Mouse (Mus musculus) hindbrain, postnatal 0 days (tissue): ENCODE data around the gene Lao1. TPM values are rescaled to one million over a fixed set of nuclear protein-coding genes. Genes with fewer than 3 reads are reported as not detected.

Source experiments
- ATAC-seq: fragments of 200-750 bp; cut with Nextera tagmentation; 2 replicates; pipeline ENCODE4 v1.8.0; 2017; ENCODE audit warnings: mild to moderate bottlenecking, moderate TSS enrichment, moderate library complexity
- DNase-seq: peaks from one replicate; pipeline ENCODE4 v3.0.0-alpha.2; 2015; ENCODE audit warnings: low spot score
- H3K27ac ChIP-seq: fragments of 300-500 bp; sonication (generic); 2 replicates; pipeline ENCODE4 v1.5.1; 2014; ENCODE audit warnings: mild to moderate bottlenecking
- H3K27me3 ChIP-seq: fragments of 300-500 bp; sonication (generic); 2 replicates; pipeline ENCODE4 v1.6.1; 2014; ENCODE audit warnings: low read length, mixed read lengths; ENCODE audit not compliant: insufficient read depth
- H3K36me3 ChIP-seq: fragments of 300-500 bp; sonication (generic); 2 replicates; pipeline ENCODE4 v1.6.1; 2014; ENCODE audit warnings: low read length, mixed read lengths; ENCODE audit not compliant: insufficient read depth
- H3K4me1 ChIP-seq: fragments of 300-500 bp; sonication (generic); 2 replicates; pipeline ENCODE4 v1.6.1; 2014; ENCODE audit warnings: antibody characterized with exemption, low read length, mixed read lengths; ENCODE audit not compliant: insufficient read depth
- H3K4me2 ChIP-seq: fragments of 300-500 bp; sonication (generic); 2 replicates; pipeline ENCODE4 v1.6.1; 2014; ENCODE audit warnings: low read depth, mild to moderate bottlenecking, low read length, moderate library complexity, mixed read lengths
- H3K4me3 ChIP-seq: fragments of 300-500 bp; sonication (generic); 2 replicates; pipeline ENCODE4 v1.5.1; 2014; ENCODE audit warnings: low read length
- H3K9ac ChIP-seq: fragments of 300-500 bp; sonication (generic); replicated peaks from 2 replicates; pipeline ENCODE4 v1.6.1; 2014; ENCODE audit warnings: mild to moderate bottlenecking, low read length, moderate library complexity, mixed read lengths
- H3K9me3 ChIP-seq: fragments of 300-500 bp; sonication (generic); 2 replicates; pipeline ENCODE4 v1.6.1; 2016; ENCODE audit warnings: low read length, mixed read lengths
- CTCF ChIP-seq: IDR thresholded peaks from 2 replicates; pipeline ENCODE4 v1.5.1; 2016; ENCODE audit warnings: antibody characterized with exemption, control low read depth, low read depth
- WGBS: fragments of 180-500 bp; shearing (Covaris S2); extraction: QIAGEN DNeasy Blood & Tissue Kit; methylation state at CpG from one replicate; pipeline ENCODE4 v1.1.7; 2014; 5-methylcytosine and 5-hydroxymethylcytosine counted together
- polyA plus RNA-seq: library from polyadenylated mRNA; unstranded; fragments of >200 nt; fragmentation: Nextera tagmentation; extraction: Ambion mirVana; gene quantifications from 2 replicates; pipeline ENCODE4 v1.2.1, GENCODE M21; 2015
- total RNA-seq: library from RNA; depleted of rRNA; stranded (reverse); fragments of >200 nt; gene quantifications from 2 replicates; pipeline ENCODE4 v1.2.3, GENCODE M21; 2014

Gene Lao1
- total and polyA plus RNA-seq, 2 experiments from 2014 or later: 0.15 to 0.58 TPM

GRCm38 (mm10) chr4:119002512-119002911, 41.1 kb downstream of the Lao1 start:
- no peak for ATAC-seq
- H3K9ac ChIP-seq: no peak overlapping the region
- no peaks in the 10 kb centered on the region for H3K9me3 ChIP-seq
- H3K27ac ChIP-seq: no peak overlapping the region
- no peak for TF ChIP-seq CTCF
- WGBS: 82% methylated on average over 3 of the region's 3 CpGs
- no peak overlapping the region for H3K4me2 ChIP-seq
- no peaks in the 10 kb centered on the region for H3K27me3 ChIP-seq
- no peak overlapping the region for H3K4me3 ChIP-seq
- H3K4me1 ChIP-seq: no peaks in the 10 kb centered on the region
- no peak for DNase-seq
- H3K36me3 ChIP-seq: no peaks in the 10 kb centered on the region

- H3K4me3 ChIP-seq: no peak overlapping the region
- H3K9ac ChIP-seq: no peak overlapping the region
- no peaks in the 10 kb centered on the region for H3K9me3 ChIP-seq
- WGBS: 69% methylated on average over 3 of the region's 3 CpGs
- TF ChIP-seq CTCF: peak; percentile 56
- no peaks in the 10 kb centered on the region for H3K36me3 ChIP-seq
- H3K27ac ChIP-seq: no peak overlapping the region
- no peaks in the 10 kb centered on the region for H3K27me3 ChIP-seq
- no peaks in the 10 kb centered on the region for H3K4me1 ChIP-seq
- peak; percentile 55 for DNase-seq
- no peak for ATAC-seq
- no peak overlapping the region for H3K4me2 ChIP-seq
These were observed 42.8 kb downstream of the Lao1 start for GRCm38 (mm10) chr4:119004178-119004577.

DNA sequence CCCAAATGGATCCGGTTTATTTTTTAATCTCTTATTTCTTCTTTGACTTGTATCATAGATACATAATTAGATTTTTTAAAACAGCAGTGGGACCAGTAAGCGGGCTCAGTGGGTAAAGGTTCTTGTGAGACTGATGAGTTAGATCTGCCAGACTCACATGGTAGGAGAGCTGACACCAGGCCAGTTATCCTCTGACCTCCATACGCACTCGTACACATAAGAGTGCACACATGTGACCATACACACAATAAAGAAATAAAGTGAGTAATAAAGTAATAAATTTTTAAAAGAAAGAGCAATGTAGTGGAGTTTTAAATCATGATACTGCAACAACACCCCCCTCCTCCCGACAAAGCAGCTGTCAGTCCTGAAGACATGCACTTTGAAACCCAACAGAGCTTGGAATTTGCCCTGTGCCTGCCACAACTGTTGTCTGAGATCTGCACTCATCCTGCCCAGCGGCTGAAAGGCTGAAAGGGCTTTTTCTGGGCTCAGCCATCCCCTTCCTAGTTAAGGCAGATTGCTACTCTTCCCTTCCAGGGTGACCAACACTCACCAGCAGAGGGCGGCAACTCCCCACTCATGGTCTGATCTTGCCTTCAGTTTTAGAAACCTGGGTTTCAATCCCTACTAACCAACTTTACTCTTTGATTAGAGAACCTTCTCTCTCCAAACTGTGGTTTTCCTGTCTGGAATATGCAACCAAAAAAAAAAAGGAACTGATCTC, 43.4 kb downstream of the Lao1 start:
- peak; percentile 95 for TF ChIP-seq CTCF
- 44% methylated on average over 7 of the region's 7 CpGs for WGBS
- Histone ChIP-seq H3K9ac (no peak overlapping the region), H3K4me3 (no peak overlapping the region), H3K4me2 (no peak overlapping the region), H3K27ac (no peak overlapping the region), H3K27me3 (no peaks in the 10 kb centered on the region), H3K4me1 (no peaks in the 10 kb centered on the region), H3K9me3 (no peaks in the 10 kb centered on the region), H3K36me3 (no peaks in the 10 kb centered on the region)
- peak; percentile 85 for DNase-seq
- peak; percentile 61 for ATAC-seq

DNA sequence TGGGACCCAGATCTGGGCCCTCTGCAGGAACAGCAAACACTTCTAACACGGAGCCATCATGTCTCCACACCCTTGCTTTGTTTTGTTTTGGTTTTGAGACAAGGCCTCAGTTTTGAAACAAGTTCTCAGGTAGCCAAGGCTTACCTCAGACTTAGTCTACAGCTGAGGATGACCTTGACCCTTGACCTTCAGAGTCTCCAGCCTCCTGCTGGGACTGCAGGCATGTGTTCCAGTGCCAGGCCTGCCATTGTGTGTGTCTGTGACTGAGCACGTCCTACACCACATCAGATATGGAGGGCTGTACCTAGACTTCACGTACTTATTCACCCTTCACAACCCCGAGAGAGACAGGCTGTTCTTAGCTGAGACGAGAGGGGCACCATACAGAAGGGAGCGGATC, 46.2 kb downstream of the Lao1 start:
- Histone ChIP-seq H3K27me3 (no peaks in the 10 kb centered on the region), H3K9me3 (no peaks in the 10 kb centered on the region), H3K9ac (no peak overlapping the region), H3K27ac (no peak overlapping the region), H3K4me1 (no peaks in the 10 kb centered on the region), H3K36me3 (no peaks in the 10 kb centered on the region), H3K4me2 (no peak overlapping the region), H3K4me3 (no peak overlapping the region)
- WGBS: 76% methylated on average over 6 of the region's 6 CpGs
- TF ChIP-seq CTCF: no peak
- ATAC-seq: no peak
- no peak for DNase-seq

DNA sequence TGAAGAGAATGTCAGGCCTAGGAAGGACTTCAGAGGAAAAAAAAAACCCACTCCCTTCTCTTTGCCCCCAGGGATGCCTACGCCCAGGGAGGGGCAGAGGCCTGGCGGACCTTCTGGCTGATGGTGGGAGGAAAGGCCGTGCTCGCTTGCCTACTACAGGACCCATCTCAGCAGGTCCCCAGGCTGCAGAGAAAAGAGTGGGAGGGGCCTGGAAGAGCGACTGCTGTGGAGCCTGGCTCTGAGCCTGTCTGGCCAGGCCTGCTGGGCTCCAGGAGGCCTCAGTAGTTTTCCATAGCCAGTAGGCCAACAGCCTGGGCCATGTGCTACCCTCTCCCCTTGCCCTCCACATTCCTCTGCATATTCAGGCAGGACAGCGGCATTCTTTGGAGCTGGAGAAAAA, 47.1 kb downstream of the Lao1 start:
- no peaks in the 10 kb centered on the region for H3K4me1 ChIP-seq
- no peaks in the 10 kb centered on the region for H3K36me3 ChIP-seq
- peak; percentile 37 for DNase-seq
- no peak overlapping the region for H3K27ac ChIP-seq
- ATAC-seq: 0 out of 2 replicates have a peak, but pooled peaks have one; percentile 36
- H3K4me3 ChIP-seq: no peak overlapping the region
- H3K4me2 ChIP-seq: no peak overlapping the region
- WGBS: 28% methylated on average over 6 of the region's 6 CpGs
- no peaks in the 10 kb centered on the region for H3K27me3 ChIP-seq
- no peaks in the 10 kb centered on the region for H3K9me3 ChIP-seq
- no peak for TF ChIP-seq CTCF
- H3K9ac ChIP-seq: no peak overlapping the region

- H3K9ac ChIP-seq: no peak overlapping the region
- no peak overlapping the region for H3K4me3 ChIP-seq
- H3K27me3 ChIP-seq: no peaks in the 10 kb centered on the region
- no peaks in the 10 kb centered on the region for H3K9me3 ChIP-seq
- H3K4me2 ChIP-seq: no peak overlapping the region
- ATAC-seq (no peak), DNase-seq (no peak)
- H3K27ac ChIP-seq: no peak overlapping the region
- 64% methylated on average over 8 of the region's 8 CpGs for WGBS
- H3K4me1 ChIP-seq: no peaks in the 10 kb centered on the region
- no peaks in the 10 kb centered on the region for H3K36me3 ChIP-seq
- TF ChIP-seq CTCF: no peak
These were observed 48.4 kb downstream of the Lao1 start for GRCm38 (mm10) chr4:119009814-119010213.

GRCm38 (mm10) chr4:119011050-119011680, 49.8 kb downstream of the Lao1 start:
- Histone ChIP-seq H3K9me3 (no peaks in the 10 kb centered on the region), H3K36me3 (no peaks in the 10 kb centered on the region), H3K4me3 (no peak overlapping the region), H3K4me2 (no peak overlapping the region), H3K27ac (no peak overlapping the region), H3K4me1 (no peaks in the 10 kb centered on the region), H3K27me3 (no peaks in the 10 kb centered on the region), H3K9ac (no peak overlapping the region)
- 52% methylated on average over 10 of the region's 10 CpGs for WGBS
- TF ChIP-seq CTCF: no peak
- no peak for ATAC-seq
- DNase-seq: no peak
